Mouse (Mus musculus) midbrain, embryonic 13.5 days (tissue): ENCODE results near the gene Ctsw. TPM values are rescaled to one million over a fixed set of nuclear protein-coding genes. Genes with fewer than 3 reads are reported as not detected.
A peak's percentile ranks its signal among the peaks of the same experiment; 100 is the strongest.

Experiments used
- ATAC-seq: fragments of 200-750 bp; cut with Nextera tagmentation; 2 replicates; pipeline ENCODE4 v1.8.0; 2017; ENCODE audit warnings: mild to moderate bottlenecking, moderate TSS enrichment, moderate library complexity
- H3K27ac ChIP-seq: fragments of 300-500 bp; sonication (generic); 2 replicates; pipeline ENCODE4 v1.5.1; 2015; ENCODE audit warnings: inconsistent platforms, mild to moderate bottlenecking, moderate library complexity
- H3K27me3 ChIP-seq: fragments of 300-500 bp; sonication (generic); 2 replicates; pipeline ENCODE4 v1.6.1; 2015; ENCODE audit warnings: mild to moderate bottlenecking, inconsistent platforms
- H3K36me3 ChIP-seq: fragments of 300-500 bp; sonication (generic); 2 replicates; pipeline ENCODE4 v1.6.1; 2015; ENCODE audit warnings: mild to moderate bottlenecking, inconsistent platforms
- H3K4me1 ChIP-seq: fragments of 300-500 bp; sonication (generic); replicated peaks from 2 replicates; pipeline ENCODE4 v1.6.1; 2015; ENCODE audit warnings: inconsistent platforms
- H3K4me2 ChIP-seq: fragments of 300-500 bp; sonication (generic); replicated peaks from 2 replicates; pipeline ENCODE4 v1.6.1; 2015; ENCODE audit warnings: moderate library complexity, mild to moderate bottlenecking, inconsistent platforms
- H3K4me3 ChIP-seq: fragments of 300-500 bp; sonication (generic); replicated peaks from 2 replicates; pipeline ENCODE4 v1.5.1; 2015; ENCODE audit warnings: mild to moderate bottlenecking, inconsistent platforms
- H3K9ac ChIP-seq: fragments of 300-500 bp; sonication (generic); replicated peaks from 2 replicates; pipeline ENCODE4 v1.6.1; 2015; ENCODE audit warnings: mild to moderate bottlenecking, inconsistent platforms
- H3K9me3 ChIP-seq: fragments of 300-500 bp; sonication (generic); 2 replicates; pipeline ENCODE4 v1.6.1; 2016; ENCODE audit warnings: mild to moderate bottlenecking, inconsistent platforms
- WGBS: fragments of 180-500 bp; shearing (Covaris S2); methylation state at CpG from one replicate; pipeline ENCODE4 v1.1.7; 2015; 5-methylcytosine and 5-hydroxymethylcytosine counted together
- polyA plus RNA-seq: library from polyadenylated mRNA; unstranded; fragments of >200 nt; fragmentation: Nextera tagmentation; extraction: Ambion mirVana; gene quantifications from 2 replicates; pipeline ENCODE4 v1.2.1, GENCODE M21; 2015

Ctsw gene
- polyA plus RNA-seq, 1 experiment from 2014 or later = 5.7 TPM

DNA sequence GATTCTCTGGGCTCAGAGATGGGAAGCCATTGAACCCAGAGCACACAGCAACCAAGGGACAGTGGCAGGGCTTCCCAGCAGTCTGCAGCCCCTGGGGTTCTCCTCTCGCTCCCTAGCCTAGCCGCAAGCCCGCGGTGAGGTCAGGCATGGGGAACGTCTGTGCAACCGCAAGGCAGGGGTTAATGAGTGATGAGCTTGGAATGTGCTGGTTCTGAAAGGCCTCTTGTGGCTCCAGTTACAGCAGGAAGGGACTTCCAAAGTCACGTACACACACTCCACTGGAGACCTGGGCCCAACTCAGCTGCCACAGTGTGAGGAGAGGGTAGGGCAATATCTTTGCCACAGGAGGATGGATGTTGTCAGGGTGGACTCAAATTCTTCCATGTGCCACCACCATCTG lies 23.4 kb downstream of the Ctsw start:
- Histone ChIP-seq H3K4me1 (peaks cover 18% of the 10 kb centered on the region), H3K4me2 (no peak overlapping the region), H3K27ac (no peak overlapping the region), H3K36me3 (no peaks in the 10 kb centered on the region), H3K9me3 (peaks cover 3% of the 10 kb centered on the region; the same call in 1 of the 2 replicates), H3K27me3 (peaks cover 58% of the 10 kb centered on the region), H3K9ac (no peak overlapping the region), H3K4me3 (no peak overlapping the region)
- no peak for ATAC-seq
- 34% methylated on average over 7 of the region's 7 CpGs for WGBS

DNA sequence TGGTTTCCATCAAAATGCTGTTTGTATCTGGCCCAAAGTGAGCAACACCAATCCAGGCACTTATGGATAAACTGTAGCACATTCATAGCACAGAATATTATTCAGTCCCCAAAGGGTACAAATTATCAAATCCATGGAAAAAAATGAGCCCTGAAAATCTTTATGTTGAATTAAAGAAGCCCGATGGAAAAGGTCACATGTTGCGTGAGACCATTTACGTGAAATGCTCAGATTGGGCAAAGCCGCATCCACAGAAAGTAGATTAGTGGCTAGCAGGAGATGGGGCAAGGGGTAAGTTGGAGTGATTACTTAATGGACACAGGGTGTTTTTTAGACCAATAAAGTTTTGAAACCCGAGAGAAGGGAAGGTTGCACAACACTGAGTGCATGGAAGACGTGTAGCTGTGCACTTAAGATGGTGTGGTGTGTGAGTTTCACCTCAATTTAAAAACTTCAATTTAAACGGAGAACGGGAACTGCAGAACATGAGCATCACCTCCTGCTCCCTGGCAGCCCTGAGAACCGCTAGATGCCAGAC lies 23.9 kb downstream of the Ctsw start:
- no peak overlapping the region for H3K9ac ChIP-seq
- 69% methylated on average over 9 of the region's 9 CpGs for WGBS
- H3K4me3 ChIP-seq = no peak overlapping the region
- peaks cover 53% of the 10 kb centered on the region for H3K27me3 ChIP-seq
- no peak overlapping the region for H3K27ac ChIP-seq
- no peak overlapping the region for H3K4me2 ChIP-seq
- H3K36me3 ChIP-seq = no peaks in the 10 kb centered on the region
- no peak for ATAC-seq
- peaks cover 18% of the 10 kb centered on the region for H3K4me1 ChIP-seq
- H3K9me3 ChIP-seq = peaks cover 3% of the 10 kb centered on the region; the same call in 1 of the 2 replicates

DNA sequence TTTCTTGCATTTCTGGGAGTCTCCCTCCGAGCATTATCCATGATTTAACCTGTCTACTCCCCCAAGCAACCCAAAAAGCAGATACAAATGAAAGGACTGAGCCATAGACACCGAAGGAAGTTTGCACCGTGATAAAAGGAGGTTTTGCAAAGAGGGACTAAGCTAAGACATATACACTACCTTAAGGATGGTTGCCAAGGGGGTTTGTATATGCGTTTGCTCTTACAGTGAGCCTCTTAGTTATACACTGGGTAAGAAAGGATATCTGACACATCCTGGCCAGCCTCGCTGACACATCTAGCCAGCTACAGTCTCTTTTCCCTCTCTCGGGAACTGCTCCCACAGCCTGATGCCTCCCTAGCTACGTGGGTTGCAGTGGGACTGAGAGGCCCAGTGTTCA lies 34.4 kb downstream of the Ctsw start:
- Histone ChIP-seq H3K4me1 (peaks cover 12% of the 10 kb centered on the region), H3K36me3 (no peaks in the 10 kb centered on the region), H3K9ac (no peak overlapping the region), H3K4me2 (no peak overlapping the region), H3K27me3 (no peaks in the 10 kb centered on the region), H3K4me3 (no peak overlapping the region), H3K27ac (no peak overlapping the region), H3K9me3 (no peaks in the 10 kb centered on the region)
- no peak for ATAC-seq
- 72% methylated on average over 7 of the region's 7 CpGs for WGBS

DNA sequence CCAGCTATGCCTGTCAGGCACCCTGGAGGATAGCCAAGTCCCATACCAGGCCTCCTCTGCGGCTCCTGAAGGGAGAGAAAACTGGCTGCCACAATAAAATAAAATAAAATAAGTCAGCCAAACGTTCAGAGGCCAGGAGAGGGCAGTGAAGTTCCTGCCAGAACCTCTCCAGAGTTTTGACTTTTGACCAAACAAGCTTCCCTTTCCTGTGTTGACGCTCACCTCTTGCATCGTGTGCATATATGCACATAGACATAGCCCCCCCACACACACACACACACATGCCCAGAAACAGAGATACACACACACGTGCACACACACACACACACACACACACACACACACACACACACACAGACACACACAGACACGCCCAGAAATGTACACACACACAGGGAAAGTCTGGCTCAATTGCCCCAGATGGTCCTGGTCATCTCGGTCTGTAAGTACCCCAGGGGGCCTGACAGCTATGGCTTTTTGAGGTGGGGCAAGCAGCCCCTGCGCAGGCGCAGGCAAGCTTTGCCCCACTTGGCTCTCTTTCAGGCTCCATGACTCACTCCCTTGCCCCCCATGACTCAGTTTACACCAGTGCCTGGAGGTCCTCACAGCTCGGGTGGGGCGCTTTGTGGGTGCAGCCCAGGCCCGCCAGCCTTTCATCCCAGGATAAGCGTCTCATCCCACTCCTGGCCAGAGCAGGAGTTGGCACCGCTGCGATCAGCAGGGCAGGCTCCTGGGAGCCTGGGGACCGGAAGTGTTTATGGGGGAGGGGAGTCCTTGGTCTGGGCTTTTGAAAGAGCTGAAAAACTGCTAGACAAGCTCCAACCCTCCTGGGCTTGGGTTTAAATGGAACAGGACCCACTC lies 35.1 kb downstream of the Ctsw start:
- H3K27me3 ChIP-seq = no peaks in the 10 kb centered on the region
- peak; percentile 43 for ATAC-seq
- peak overlapping the region; percentile 24 for H3K4me3 ChIP-seq
- H3K36me3 ChIP-seq = no peaks in the 10 kb centered on the region
- H3K27ac ChIP-seq = no peak overlapping the region
- H3K4me2 ChIP-seq = peak overlapping the region; percentile 49
- H3K9me3 ChIP-seq = no peaks in the 10 kb centered on the region
- H3K4me1 ChIP-seq = peaks cover 14% of the 10 kb centered on the region
- WGBS = 11% methylated on average over 16 of the region's 16 CpGs
- H3K9ac ChIP-seq = peak overlapping the region; percentile 50

DNA sequence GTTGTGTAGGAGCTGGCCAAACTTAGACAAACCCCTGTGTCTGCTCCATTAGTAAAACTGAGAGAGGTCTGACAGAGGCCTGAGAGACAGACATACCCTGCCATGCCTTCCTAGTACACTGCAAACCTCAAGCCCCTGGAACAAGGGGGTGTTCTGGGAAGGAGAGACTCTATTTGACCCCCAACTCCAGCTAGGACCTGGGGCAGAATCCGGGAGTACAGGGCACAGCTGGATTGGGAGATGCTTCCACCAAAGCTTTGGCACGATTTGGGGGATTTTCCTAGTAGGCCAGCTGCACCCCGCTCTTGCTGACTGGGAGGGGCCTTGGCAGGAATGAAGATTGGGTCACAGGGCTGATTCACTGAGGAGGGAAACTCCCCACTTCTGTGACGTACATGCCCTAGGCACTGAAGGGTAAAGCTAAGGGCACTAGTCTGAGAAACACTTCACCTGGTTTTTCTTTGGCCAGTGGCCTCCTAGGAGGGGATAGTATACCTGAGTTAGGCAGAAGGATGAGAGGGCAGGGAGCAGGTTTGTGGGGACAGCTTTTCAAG lies 36.3 kb downstream of the Ctsw start:
- ATAC-seq = no peak
- H3K36me3 ChIP-seq = peaks cover 4% of the 10 kb centered on the region
- no peak overlapping the region for H3K4me2 ChIP-seq
- no peaks in the 10 kb centered on the region for H3K27me3 ChIP-seq
- 0 out of 2 replicates have a peak overlapping the region, but pooled peaks have one; percentile 32 for H3K9ac ChIP-seq
- H3K27ac ChIP-seq = no peak overlapping the region
- peaks cover 23% of the 10 kb centered on the region for H3K4me1 ChIP-seq
- no peak overlapping the region for H3K4me3 ChIP-seq
- no peaks in the 10 kb centered on the region for H3K9me3 ChIP-seq
- 79% methylated on average over 4 of the region's 4 CpGs for WGBS

DNA sequence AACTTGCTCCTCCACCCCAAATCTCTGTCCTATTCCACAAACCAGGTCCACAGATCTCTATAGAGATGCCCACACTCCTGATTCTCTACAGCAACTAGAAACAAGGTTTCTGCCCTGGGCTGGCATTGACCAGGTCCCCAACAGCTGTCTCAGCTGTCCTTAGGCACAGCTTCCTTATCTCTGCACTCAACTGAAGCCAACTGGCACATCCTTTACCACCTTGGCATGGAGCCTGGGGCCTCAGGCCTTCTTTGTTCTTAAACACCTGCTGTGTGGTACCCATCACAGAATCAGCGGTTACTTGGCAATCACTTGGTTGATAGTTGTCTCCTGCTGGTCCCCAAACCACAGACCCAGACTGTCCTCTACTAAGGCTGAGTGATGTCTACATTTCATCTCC lies 37.9 kb downstream of the Ctsw start:
- H3K9me3 ChIP-seq = no peaks in the 10 kb centered on the region
- H3K27ac ChIP-seq = no peak overlapping the region
- no peak overlapping the region for H3K9ac ChIP-seq
- H3K4me2 ChIP-seq = no peak overlapping the region
- no peak overlapping the region for H3K4me3 ChIP-seq
- no peak for ATAC-seq
- 94% methylated on average over 1 of the region's 1 CpGs for WGBS
- H3K4me1 ChIP-seq = peaks cover 38% of the 10 kb centered on the region
- H3K27me3 ChIP-seq = no peaks in the 10 kb centered on the region
- H3K36me3 ChIP-seq = peaks cover 15% of the 10 kb centered on the region

DNA sequence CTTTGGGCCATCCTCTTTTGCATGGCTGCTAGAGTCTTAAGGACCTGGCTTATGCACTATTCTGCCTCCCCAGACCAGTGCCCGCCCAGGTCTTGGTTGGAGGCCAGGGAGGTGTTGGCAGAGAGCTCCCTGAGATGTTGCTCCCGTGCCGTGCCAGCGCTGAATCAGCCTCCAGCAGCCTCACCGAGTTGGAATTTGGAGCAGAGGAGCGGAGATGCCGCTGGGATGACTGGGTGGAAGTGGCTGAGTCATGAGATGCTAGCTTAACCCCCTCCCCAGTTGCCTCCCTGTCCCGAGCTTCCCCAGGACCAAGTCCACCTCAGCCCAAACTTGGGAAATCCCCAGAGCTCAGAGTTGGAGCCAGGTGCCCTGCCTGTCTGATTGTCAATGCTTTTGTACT lies 38.5 kb downstream of the Ctsw start:
- WGBS = 79% methylated on average over 8 of the region's 8 CpGs
- H3K4me1 ChIP-seq = peaks cover 38% of the 10 kb centered on the region
- H3K9ac ChIP-seq = no peak overlapping the region; the same call in 1 of the 2 replicates
- no peak overlapping the region for H3K4me3 ChIP-seq
- no peaks in the 10 kb centered on the region for H3K27me3 ChIP-seq
- H3K27ac ChIP-seq = no peak overlapping the region
- no peak overlapping the region for H3K4me2 ChIP-seq
- H3K36me3 ChIP-seq = peaks cover 15% of the 10 kb centered on the region
- no peaks in the 10 kb centered on the region for H3K9me3 ChIP-seq
- ATAC-seq = no peak

DNA sequence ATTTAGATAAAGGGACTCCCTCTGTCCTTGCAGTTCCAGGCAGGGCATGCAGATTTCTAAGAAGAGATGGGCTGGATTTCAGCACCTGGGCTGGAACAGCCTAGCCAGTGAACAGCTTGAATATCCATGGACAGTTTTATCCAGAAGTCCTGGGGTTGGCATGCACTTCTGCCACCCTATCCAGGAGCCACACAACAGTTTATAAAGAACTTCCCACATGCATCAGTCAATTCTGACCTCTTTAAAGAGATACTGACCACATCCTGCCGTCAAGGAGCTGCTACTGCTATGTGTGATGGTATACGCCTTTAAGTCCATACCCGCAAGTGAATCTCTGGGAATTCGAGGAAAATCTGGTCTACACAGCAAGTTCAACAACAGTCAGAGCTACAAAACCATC lies 39.1 kb downstream of the Ctsw start:
- Histone ChIP-seq H3K27me3 (no peaks in the 10 kb centered on the region), H3K4me2 (no peak overlapping the region), H3K27ac (no peak overlapping the region), H3K36me3 (peaks cover 15% of the 10 kb centered on the region), H3K4me3 (no peak overlapping the region), H3K9ac (no peak overlapping the region), H3K9me3 (no peaks in the 10 kb centered on the region), H3K4me1 (peaks cover 38% of the 10 kb centered on the region)
- 85% methylated on average over 4 of the region's 4 CpGs for WGBS
- ATAC-seq = no peak

DNA sequence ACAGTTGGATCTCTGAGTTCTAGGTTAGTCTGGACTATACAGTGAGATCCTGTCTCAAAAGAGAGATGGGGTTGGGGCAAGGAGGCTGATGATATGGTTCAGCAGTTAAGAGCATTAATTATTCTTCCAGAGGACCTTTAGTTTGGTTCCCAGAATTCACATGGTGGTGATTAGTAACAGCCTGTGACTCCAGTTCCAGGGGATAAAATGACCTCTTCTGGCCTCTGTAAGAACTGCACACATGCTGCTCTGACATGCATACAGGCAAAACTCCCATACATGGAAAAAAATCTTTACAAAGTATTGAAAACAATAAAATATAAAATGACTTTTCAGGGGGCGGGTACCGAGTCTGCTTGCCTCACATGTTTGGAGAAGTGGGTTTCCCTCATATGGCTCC lies 40.2 kb downstream of the Ctsw start:
- Histone ChIP-seq H3K9ac (no peak overlapping the region), H3K36me3 (peaks cover 15% of the 10 kb centered on the region), H3K27ac (no peak overlapping the region), H3K27me3 (no peaks in the 10 kb centered on the region), H3K9me3 (no peaks in the 10 kb centered on the region), H3K4me3 (no peak overlapping the region), H3K4me2 (no peak overlapping the region), H3K4me1 (peaks cover 41% of the 10 kb centered on the region)
- ATAC-seq = no peak
- WGBS = 94% methylated on average over 2 of the region's 2 CpGs

DNA sequence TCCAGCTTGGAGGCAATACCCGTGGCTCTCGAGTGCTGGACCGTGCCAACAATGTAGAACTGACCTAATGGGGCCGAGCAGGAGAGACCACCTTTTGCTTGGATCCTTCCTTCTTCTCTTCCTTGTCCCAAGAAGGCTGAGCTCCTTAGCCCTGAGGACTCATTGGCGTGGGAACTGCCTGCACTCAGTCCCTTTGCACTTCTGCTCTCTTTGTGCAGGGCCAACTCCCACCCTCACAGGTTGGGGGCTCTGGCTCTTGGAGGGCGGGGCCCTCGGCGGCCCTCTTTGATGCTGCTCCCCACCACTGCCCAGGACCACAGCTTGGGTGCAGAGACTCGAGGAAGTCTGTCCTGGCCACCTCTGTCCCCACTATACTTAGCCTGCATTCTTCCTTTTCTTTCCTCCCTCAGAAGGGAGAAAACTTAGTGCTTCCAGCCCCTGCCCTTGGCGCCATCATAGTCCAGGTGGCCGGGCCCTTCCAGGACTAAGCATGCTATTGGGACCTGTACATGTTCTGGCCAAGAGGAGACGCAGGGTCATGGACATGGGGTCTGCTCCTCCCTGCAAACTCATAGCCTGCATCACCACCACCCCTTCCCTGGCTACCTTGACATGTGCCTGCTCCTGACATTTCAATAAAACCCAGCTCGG lies 41.5 kb downstream of the Ctsw start:
- H3K27ac ChIP-seq = no peak overlapping the region

DNA sequence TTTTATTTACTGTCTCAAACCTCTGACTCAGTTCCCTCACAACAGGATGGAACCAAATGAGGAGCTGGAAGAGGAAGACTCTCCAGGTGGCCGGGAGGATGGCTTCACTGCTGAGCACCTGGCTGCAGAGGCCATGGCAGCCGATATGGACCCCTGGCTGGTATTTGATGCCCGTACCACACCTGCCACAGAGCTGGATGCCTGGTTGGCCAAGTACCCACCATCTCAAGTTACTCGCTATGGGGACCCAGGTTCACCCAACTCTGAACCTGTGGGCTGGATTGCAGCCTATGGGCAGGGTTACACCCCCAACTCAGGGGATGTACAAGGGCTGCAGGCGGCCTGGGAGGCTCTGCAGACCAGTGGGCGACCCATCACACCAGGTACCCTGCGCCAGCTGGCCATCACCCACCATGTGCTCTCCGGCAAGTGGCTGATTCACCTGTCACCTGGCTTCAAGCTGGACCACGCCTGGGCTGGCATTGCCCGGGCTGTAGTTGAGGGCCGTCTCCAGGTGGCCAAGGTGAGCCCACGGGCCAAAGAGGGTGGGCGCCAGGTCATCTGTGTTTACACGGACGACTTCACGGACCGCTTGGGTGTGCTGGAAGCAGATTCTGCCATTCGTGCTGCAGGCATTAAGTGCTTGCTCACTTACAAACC lies 42.3 kb downstream of the Ctsw start:
- H3K27me3 ChIP-seq = no peaks in the 10 kb centered on the region
- peak overlapping the region; percentile 89 for H3K9ac ChIP-seq
- H3K4me3 ChIP-seq = peak overlapping the region; percentile 69
- peak overlapping the region; percentile 91; the same call in 1 of the 2 replicates for H3K27ac ChIP-seq
- H3K4me1 ChIP-seq = peaks cover 48% of the 10 kb centered on the region
- H3K4me2 ChIP-seq = peak overlapping the region; percentile 80
- WGBS = 91% methylated on average over 18 of the region's 18 CpGs
- ATAC-seq = no peak; the same call in 1 of the 2 replicates
- H3K36me3 ChIP-seq = peaks cover 32% of the 10 kb centered on the region
- H3K9me3 ChIP-seq = no peaks in the 10 kb centered on the region

More for the DNA sequence above, 41.5 kb downstream of the Ctsw start:
- H3K36me3 ChIP-seq = peaks cover 26% of the 10 kb centered on the region
- peak overlapping the region; percentile 89; the same call in 1 of the 2 replicates for H3K9ac ChIP-seq
- H3K27me3 ChIP-seq = no peaks in the 10 kb centered on the region
- H3K4me1 ChIP-seq = peaks cover 48% of the 10 kb centered on the region
- H3K4me2 ChIP-seq = peak overlapping the region; percentile 80
- no peaks in the 10 kb centered on the region for H3K9me3 ChIP-seq
- no peak for ATAC-seq
- WGBS = 94% methylated on average over 13 of the region's 13 CpGs
- H3K4me3 ChIP-seq = peak overlapping the region; percentile 69
